Mouse (Mus musculus): ENCODE data around the gene Ttn. TPM values are rescaled to one million over a fixed set of nuclear protein-coding genes. Genes with fewer than 3 reads are reported as not detected.
A peak's percentile ranks its signal among the peaks of the same experiment; 100 is the strongest.

Gene Ttn
- polyA plus RNA-seq, 1 experiment from 2014 or later, result under 0.01 TPM

GRCm38 (mm10) chr2:76686986-76687385 is 295.4 kb downstream of the Ttn start:
- ATAC-seq (no peak), DNase-seq (ENCODE audit: low read depth, low spot score) (no peak)
- CTCF ChIA-PET, result interaction anchor here (1.6 kb wide), 1 partner anchor 14 kb away, joined by 5 read pairs; no protein-coding TSS in a partner anchor
- TF ChIP-seq CTCF (IDR thresholded peaks at IDR 0.05), result no peak
- in situ Hi-C loops (cut with MboI; ENCODE audit: low pct_unique_long_range_greater_than_20kb), result no loop called here
- POLR2A ChIA-PET, result no interaction called here
- no peaks in the 10 kb centered on the region for H3K27me3 ChIP-seq

GRCm38 (mm10) chr2:76682301-76682700 is 300.0 kb downstream of the Ttn start:
- CTCF ChIA-PET, result interaction anchor here (1.7 kb wide), 1 partner anchor 8 kb away, joined by 4 read pairs; no protein-coding TSS in a partner anchor
- no peak for TF ChIP-seq CTCF (IDR thresholded peaks at IDR 0.05)
- no peaks in the 10 kb centered on the region for H3K27me3 ChIP-seq
- DNase-seq (ENCODE audit: low read depth, low spot score) (no peak), ATAC-seq (peak; percentile 31)
- POLR2A ChIA-PET, result no interaction called here
- in situ Hi-C loops (cut with MboI; ENCODE audit: low pct_unique_long_range_greater_than_20kb), result no loop called here

GRCm38 (mm10) chr2:76676401-76677226 is 305.7 kb downstream of the Ttn start:
- in situ Hi-C loops (cut with MboI; ENCODE audit: low pct_unique_long_range_greater_than_20kb), result no loop called here
- TF ChIP-seq CTCF (IDR thresholded peaks at IDR 0.05), result no peak
- ChIA-PET POLR2A (interaction anchor here (0.9 kb wide), 1 partner anchor 15 kb away, joined by 6 read pairs; no protein-coding TSS in a partner anchor), CTCF (interaction anchor here (1.0 to 1.9 kb wide), 2 partner anchors 9 to 12 kb away, joined by 3 to 5 read pairs; no protein-coding TSS in a partner anchor)
- no peaks in the 10 kb centered on the region for H3K27me3 ChIP-seq
- no peak for DNase-seq (ENCODE audit: low read depth, low spot score)
- ATAC-seq, result peak; percentile 32

- in situ Hi-C loops (cut with MboI; ENCODE audit: low pct_unique_long_range_greater_than_20kb), result no loop called here
- TF ChIP-seq CTCF (IDR thresholded peaks at IDR 0.05), result no peak
- ChIA-PET POLR2A (interaction anchor here (0.9 kb wide), 1 partner anchor 14 kb away, joined by 6 read pairs; no protein-coding TSS in a partner anchor), CTCF (interaction anchor here (1.9 kb wide), 1 partner anchor 10 kb away, joined by 5 read pairs; no protein-coding TSS in a partner anchor)
- ATAC-seq (no peak), DNase-seq (ENCODE audit: low read depth, low spot score) (no peak)
- no peaks in the 10 kb centered on the region for H3K27me3 ChIP-seq
Measured at GRCm38 (mm10) chr2:76675949-76676348, 306.4 kb downstream of the Ttn start.

GRCm38 (mm10) chr2:76675451-76675850 is 306.9 kb downstream of the Ttn start:
- POLR2A ChIA-PET, result interaction anchor here (0.9 kb wide), 1 partner anchor 14 kb away, joined by 6 read pairs; no protein-coding TSS in a partner anchor

DNA sequence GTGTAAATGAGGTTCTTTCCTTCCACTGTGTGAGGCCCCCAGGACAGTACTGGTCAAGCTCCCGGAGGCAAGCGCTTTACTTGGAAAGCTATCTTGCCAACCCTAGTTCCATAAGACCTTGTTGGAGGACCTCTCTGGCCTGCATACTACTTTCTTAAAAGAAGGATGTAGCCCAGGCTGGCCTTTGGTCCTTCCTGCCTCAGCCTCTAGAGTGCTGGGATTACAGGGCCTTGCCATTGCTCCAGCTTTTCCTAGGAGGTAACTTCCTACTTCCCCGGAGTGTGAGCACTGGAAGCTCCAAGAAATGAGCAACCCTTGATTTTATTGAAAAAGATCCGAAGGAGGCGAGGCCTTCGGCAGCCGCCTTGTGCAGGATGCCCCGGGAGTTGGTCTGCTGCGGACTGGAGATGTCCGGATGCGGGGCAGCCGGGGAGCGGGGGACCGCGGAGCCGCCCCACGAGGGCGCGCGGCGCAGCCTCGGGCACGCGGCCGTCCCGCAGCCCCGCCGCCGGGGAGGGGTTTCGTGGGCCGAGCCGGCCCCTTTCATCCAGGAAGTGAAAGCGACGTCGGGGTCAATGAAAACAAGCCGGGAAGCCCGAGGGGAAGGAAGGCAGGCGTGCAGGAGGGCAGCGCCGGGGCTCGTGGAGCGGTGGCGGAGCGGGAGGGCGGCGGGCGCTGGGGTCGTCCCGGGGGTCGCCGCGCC is 307.5 kb downstream of the Ttn start, which contains the start of gene Plekha3:
Gene Plekha3 (plus strand): TSS at position 557 of the 703 bp plus-strand sequence.
- in situ Hi-C loops (cut with MboI; ENCODE audit: low pct_unique_long_range_greater_than_20kb), result no loop called here
- CTCF ChIA-PET, result interaction anchor here (1.1 kb wide), 1 partner anchor 8 kb away, joined by 3 read pairs; no protein-coding TSS in a partner anchor
- no peak for DNase-seq (ENCODE audit: low read depth, low spot score)
- ATAC-seq, result peak; percentile 72
- no peak for TF ChIP-seq CTCF (IDR thresholded peaks at IDR 0.05)
- POLR2A ChIA-PET, result no interaction called here
- no peaks in the 10 kb centered on the region for H3K27me3 ChIP-seq

More at GRCm38 (mm10) chr2:76675451-76675850, 306.9 kb downstream of the Ttn start:
- CTCF ChIA-PET, result no interaction called here
- no peaks in the 10 kb centered on the region for H3K27me3 ChIP-seq
- TF ChIP-seq CTCF (IDR thresholded peaks at IDR 0.05), result no peak
- ATAC-seq, result peak; percentile 22
- in situ Hi-C loops (cut with MboI; ENCODE audit: low pct_unique_long_range_greater_than_20kb), result no loop called here
- no peak for DNase-seq (ENCODE audit: low read depth, low spot score)

- in situ Hi-C loops (cut with MboI; ENCODE audit: low pct_unique_long_range_greater_than_20kb), result no loop called here
- ChIA-PET POLR2A (no interaction called here), CTCF (interaction anchor here (0.8 to 1.1 kb wide), 3 partner anchors 10 to 307 kb away, joined by 3 read pairs; no protein-coding TSS in a partner anchor)
- ATAC-seq, result no peak
- TF ChIP-seq CTCF (IDR thresholded peaks at IDR 0.05), result peak; percentile 61
- no peak for DNase-seq (ENCODE audit: low read depth, low spot score)
- H3K27me3 ChIP-seq, result no peaks in the 10 kb centered on the region
Measured at GRCm38 (mm10) chr2:76673472-76674081, 308.8 kb downstream of the Ttn start.

DNA sequence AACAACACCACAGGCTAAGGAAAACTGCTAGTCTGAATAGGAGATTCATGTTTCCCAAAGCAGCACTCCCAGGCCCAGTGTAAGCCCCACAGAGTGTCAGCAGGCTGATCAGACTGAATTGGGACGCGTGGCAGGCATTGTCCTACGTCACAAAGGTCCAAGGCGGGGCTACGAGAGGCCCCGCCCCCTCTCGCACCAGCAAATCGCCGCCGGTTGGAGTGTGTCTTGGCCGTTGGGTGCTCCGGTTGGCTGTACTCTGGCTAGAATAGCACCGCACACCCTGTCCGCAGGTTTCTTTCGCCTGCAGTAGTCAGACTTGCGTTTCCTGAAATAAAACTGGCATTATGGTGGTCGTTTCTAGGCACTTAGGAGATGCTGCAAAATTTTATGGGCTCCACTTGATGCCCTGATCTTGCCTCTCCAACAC is 309.4 kb downstream of the Ttn start, which contains the start of gene Fkbp7:
Gene Fkbp7 (minus strand): TSS at position 151 of the 427 bp plus-strand sequence.
- DNase-seq (ENCODE audit: low read depth, low spot score) (no peak), ATAC-seq (peak; percentile 73)
- no peaks in the 10 kb centered on the region for H3K27me3 ChIP-seq
- ChIA-PET CTCF (interaction anchor here (1.0 kb wide), 1 partner anchor 10 kb away, joined by 3 read pairs; no protein-coding TSS in a partner anchor), POLR2A (no interaction called here)
- in situ Hi-C loops (cut with MboI; ENCODE audit: low pct_unique_long_range_greater_than_20kb), result no loop called here
- no peak for TF ChIP-seq CTCF (IDR thresholded peaks at IDR 0.05)

GRCm38 (mm10) chr2:76672134-76672745 is 310.1 kb downstream of the Ttn start:
- ATAC-seq (no peak), DNase-seq (ENCODE audit: low read depth, low spot score) (no peak)
- no peaks in the 10 kb centered on the region for H3K27me3 ChIP-seq
- ChIA-PET CTCF (interaction anchor here (1.2 kb wide), 2 partner anchors 16 to 305 kb away, joined by 3 to 4 read pairs; no protein-coding TSS in a partner anchor), POLR2A (no interaction called here)
- no peak for TF ChIP-seq CTCF (IDR thresholded peaks at IDR 0.05)
- in situ Hi-C loops (cut with MboI; ENCODE audit: low pct_unique_long_range_greater_than_20kb), result no loop called here

All from Patski (cell line).